Mouse (Mus musculus) limb, embryonic 12.5 days (tissue): ENCODE results near the gene D8Ertd738e. TPM values are rescaled to one million over a fixed set of nuclear protein-coding genes. Genes with fewer than 3 reads are reported as not detected.

Experiments used
- ATAC-seq: fragments of 200-750 bp; cut with Nextera tagmentation; 2 replicates; pipeline ENCODE4 v1.8.0; 2017; ENCODE audit warnings: low read depth, moderate TSS enrichment; ENCODE audit not compliant: insufficient number of reproducible peaks, insufficient read depth, low FRiP score, low TSS enrichment
- H3K27ac ChIP-seq: fragments of 300-500 bp; sonication (generic); 2 replicates; pipeline ENCODE4 v1.5.1; 2016; ENCODE audit warnings: mild to moderate bottlenecking, moderate library complexity
- H3K27me3 ChIP-seq: fragments of 300-500 bp; sonication (generic); 2 replicates; pipeline ENCODE4 v1.6.1; 2016; ENCODE audit warnings: mild to moderate bottlenecking, moderate library complexity
- H3K36me3 ChIP-seq: fragments of 300-500 bp; sonication (generic); 2 replicates; pipeline ENCODE4 v1.6.1; 2016; ENCODE audit warnings: mild to moderate bottlenecking, moderate library complexity
- H3K4me1 ChIP-seq: fragments of 300-500 bp; sonication (generic); replicated peaks from 2 replicates; pipeline ENCODE4 v1.6.1; 2016
- H3K4me2 ChIP-seq: fragments of 300-500 bp; sonication (generic); 2 replicates; pipeline ENCODE4 v1.6.1; 2016; ENCODE audit warnings: mild to moderate bottlenecking, moderate library complexity
- H3K4me3 ChIP-seq: fragments of 300-500 bp; sonication (generic); replicated peaks from 2 replicates; pipeline ENCODE4 v1.5.1; 2016; ENCODE audit warnings: mild to moderate bottlenecking
- H3K9ac ChIP-seq: fragments of 300-500 bp; sonication (generic); replicated peaks from 2 replicates; pipeline ENCODE4 v1.6.1; 2016; ENCODE audit warnings: mild to moderate bottlenecking, moderate library complexity
- H3K9me3 ChIP-seq: fragments of 300-500 bp; sonication (generic); 2 replicates; pipeline ENCODE4 v1.6.1; 2016; ENCODE audit warnings: mild to moderate bottlenecking, moderate library complexity
- WGBS: fragments of 180-500 bp; shearing (Covaris S2); methylation state at CpG from one replicate; pipeline ENCODE4 v1.1.7; 2016; 5-methylcytosine and 5-hydroxymethylcytosine counted together
- microRNA counts: library from miRNA; unstranded; fragments of <30 nt; microRNA quantifications from one replicate; lab custom pipeline; 2017
- microRNA-seq: library from miRNA; unstranded; fragments of <30 nt; microRNA quantifications from one replicate; pipeline ENCODE4, GENCODE M21; 2017
- polyA plus RNA-seq: library from polyadenylated mRNA; unstranded; fragments of >200 nt; fragmentation: Nextera tagmentation; extraction: Ambion mirVana; gene quantifications from 2 replicates; pipeline ENCODE4 v1.2.1, GENCODE M21; 2016

Gene D8Ertd738e
- polyA plus RNA-seq, 1 experiment from 2014 or later = 338 TPM

DNA sequence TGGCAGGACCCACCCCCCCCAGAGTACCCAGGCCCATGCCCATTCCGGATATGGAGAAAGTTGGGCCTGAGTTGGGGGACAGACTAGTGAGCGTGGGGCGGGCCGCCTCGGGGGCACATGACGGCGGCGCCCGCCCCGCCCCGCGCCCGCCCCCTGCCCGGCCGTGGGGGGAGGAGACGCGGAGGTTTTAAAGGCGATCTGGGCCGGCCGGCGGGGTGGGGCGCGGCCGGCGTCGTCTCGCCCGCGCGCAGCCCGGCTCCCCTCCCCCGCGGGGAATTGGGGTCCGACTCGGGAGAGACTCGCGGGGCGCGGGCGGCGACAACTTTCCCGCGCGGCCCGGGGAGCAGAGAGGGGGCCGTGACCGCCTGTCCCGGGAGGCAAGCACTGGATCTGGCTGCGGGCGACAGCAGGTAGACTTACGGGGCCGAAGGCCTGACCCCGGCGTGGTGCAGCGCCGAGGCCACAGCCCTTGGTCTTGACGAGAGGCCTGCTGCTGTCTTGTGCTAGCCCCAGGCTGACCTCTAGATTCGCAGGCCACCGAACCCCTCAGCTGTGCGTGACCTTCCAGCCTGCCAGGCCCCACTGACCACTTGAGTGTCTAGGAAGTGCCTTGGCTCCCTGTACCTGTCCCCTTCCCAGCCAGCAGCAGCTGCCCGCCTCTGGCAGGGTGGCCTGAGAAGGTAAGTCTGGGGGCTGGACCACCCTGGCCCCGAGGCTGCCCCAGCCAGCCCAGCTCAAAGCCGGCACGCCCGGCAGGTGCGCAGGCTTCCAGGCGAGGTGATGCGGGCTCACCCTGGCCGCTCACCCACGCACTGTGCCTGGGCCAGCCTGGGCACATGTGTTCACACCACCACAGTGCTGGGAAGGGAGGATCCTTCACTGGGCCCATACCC is 48.6 kb downstream of the D8Ertd738e start:
- Histone ChIP-seq H3K36me3 (peaks cover 14% of the 10 kb centered on the region), H3K4me3 (peak overlapping the region; percentile 63), H3K4me2 (peak overlapping the region; percentile 97), H3K4me1 (peaks cover 61% of the 10 kb centered on the region), H3K27ac (peak overlapping the region; percentile 99), H3K9ac (peak overlapping the region; percentile 81), H3K9me3 (no peaks in the 10 kb centered on the region), H3K27me3 (no peaks in the 10 kb centered on the region)
- WGBS = 3% methylated on average over 60 of the region's 70 CpGs
- ATAC-seq = peak; percentile 7; the same call in 1 of the 2 replicates

DNA sequence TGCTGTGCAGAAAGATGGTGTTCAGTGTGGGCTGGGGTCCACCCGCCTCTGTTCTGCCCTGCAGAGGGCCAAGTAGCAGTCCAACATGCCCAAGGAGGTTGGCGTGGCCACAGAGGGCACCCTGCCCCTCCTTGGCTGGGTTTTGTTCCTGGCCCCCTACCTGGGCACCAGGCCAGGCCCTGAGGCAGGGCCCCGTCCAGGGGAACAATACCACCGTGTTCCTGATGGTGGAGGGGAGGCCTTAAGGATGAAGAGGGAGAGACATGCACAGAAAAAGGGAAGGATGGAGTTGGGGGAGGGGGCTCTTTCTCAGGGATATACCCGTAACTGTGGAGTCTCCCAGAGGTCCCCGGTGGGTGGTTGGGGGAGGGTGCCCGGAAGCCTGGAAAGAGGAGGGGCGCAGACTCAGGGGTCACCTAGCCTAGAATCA is 49.4 kb downstream of the D8Ertd738e start:
- H3K36me3 ChIP-seq = peaks cover 6% of the 10 kb centered on the region
- ATAC-seq = no peak
- H3K27ac ChIP-seq = peak overlapping the region; percentile 99
- H3K4me2 ChIP-seq = peak overlapping the region; percentile 97
- H3K27me3 ChIP-seq = no peaks in the 10 kb centered on the region
- peak overlapping the region; percentile 81 for H3K9ac ChIP-seq
- WGBS = 23% methylated on average over 8 of the region's 8 CpGs
- H3K4me3 ChIP-seq = peak overlapping the region; percentile 63
- no peaks in the 10 kb centered on the region for H3K9me3 ChIP-seq
- H3K4me1 ChIP-seq = peaks cover 61% of the 10 kb centered on the region

DNA sequence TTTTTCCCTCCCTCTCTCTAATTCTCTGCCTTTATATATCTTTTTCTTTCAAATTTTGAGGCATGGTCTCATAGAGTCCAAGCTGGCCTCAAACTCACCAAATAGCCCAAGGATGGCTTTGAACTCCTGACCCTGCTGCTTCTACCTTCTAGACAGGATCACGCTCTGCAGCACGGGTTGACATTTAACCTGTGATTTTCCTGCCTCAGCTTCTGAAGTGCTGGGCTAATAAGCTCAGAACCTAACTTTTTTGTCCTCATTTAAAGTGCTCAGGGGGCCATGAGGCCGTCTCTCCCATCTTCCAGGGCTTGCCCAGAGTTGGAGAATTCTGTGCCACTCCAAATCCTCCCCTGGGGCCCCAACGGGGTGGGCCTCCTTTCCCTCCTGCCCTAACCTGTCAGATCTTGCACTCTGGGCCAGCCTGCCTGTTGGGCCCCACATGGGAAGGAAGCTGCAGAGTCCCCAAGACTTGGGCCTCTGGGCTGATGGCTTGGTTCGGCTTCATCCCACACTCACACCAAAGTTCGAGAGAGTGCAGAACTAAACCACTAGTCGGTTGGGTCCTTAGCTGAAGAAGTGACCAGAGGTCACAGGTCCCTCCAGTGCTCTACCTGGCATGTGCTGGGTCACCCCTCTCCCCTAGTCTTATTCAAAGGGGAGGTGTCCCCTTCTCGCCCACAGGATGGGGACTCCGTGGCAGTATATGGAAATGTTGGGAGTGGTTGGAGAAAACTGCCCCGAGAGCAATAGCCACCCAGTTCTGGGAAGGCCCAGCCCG is 50.0 kb downstream of the D8Ertd738e start:
- Histone ChIP-seq H3K27ac (peak overlapping the region; percentile 99), H3K4me3 (peak overlapping the region; percentile 63), H3K27me3 (no peaks in the 10 kb centered on the region), H3K9me3 (no peaks in the 10 kb centered on the region), H3K36me3 (peaks cover under 1% of the 10 kb centered on the region; the same call in 1 of the 2 replicates), H3K4me1 (peaks cover 61% of the 10 kb centered on the region), H3K9ac (peak overlapping the region; percentile 81; the same call in 1 of the 2 replicates), H3K4me2 (peak overlapping the region; percentile 97)
- 41% methylated on average over 11 of the region's 11 CpGs for WGBS
- ATAC-seq = no peak

DNA sequence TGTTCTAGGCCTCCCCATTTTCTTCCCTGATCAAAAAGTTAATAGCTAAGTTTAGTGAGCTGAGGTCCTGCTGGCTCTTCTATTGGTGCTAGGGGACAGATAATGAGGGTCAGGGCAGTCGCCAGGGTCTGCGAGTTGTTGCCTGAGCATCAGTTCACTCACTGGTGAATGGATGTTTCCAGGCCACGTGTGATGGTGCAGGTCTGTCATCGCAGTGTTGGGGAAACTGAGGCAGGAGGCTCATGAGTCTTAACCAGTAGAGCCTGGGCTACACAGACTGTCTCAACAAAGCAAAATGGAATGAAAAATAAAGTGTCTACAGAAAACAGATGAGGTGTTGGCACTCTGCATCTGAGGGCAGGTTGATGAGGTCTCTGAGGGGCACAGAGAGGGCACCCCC is 50.6 kb downstream of the D8Ertd738e start:
- Histone ChIP-seq H3K4me1 (peaks cover 57% of the 10 kb centered on the region), H3K27me3 (no peaks in the 10 kb centered on the region), H3K9ac (peak overlapping the region; percentile 74; the same call in 1 of the 2 replicates), H3K9me3 (no peaks in the 10 kb centered on the region), H3K4me2 (peak overlapping the region; percentile 97), H3K36me3 (no peaks in the 10 kb centered on the region), H3K4me3 (peak overlapping the region; percentile 54; the same call in 1 of the 2 replicates), H3K27ac (peak overlapping the region; percentile 99)
- ATAC-seq = no peak
- WGBS = 22% methylated on average over 4 of the region's 4 CpGs

DNA sequence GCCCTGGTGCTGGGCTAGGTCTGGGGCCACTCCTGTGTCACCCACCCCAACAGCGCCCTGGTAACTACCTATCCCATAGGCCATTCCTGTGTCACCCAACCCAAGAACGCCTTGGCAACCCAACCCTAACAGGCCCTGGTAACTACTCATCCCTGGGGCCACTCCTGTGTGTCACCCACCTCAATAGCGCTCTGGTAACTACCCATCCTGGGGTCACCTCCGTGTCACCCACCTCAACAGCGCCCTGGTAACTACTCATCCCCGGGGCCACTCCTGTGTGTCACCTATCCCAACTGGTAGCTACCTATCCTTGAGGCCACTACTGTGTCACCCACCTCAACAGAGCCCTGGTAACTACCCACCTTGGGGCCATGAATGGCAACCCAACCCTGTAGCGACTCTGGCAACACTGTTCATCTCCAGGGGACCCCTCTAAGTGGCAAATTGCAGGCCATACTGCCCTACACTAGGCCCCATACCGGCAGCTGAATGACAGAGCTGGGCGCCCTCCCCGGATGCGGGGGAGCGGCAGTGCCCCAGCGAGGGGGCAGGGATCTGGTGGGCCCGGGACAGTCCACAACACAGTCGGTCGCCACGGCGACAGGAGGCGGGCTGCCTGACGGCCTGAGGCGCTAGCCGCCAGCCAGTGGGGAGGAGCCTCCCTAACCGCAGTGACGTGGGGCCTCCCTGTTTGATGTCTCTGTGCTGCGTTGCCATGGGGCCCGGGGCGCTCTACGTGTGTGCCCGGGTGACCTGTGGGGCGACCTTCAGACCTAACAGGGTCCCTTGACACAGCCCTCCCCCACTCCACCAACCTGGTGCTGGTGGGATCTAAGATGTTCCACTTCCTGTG is 51.4 kb downstream of the D8Ertd738e start:
- no peaks in the 10 kb centered on the region for H3K36me3 ChIP-seq
- no peaks in the 10 kb centered on the region for H3K9me3 ChIP-seq
- no peaks in the 10 kb centered on the region for H3K27me3 ChIP-seq
- H3K9ac ChIP-seq = peak overlapping the region; percentile 74
- peak; percentile 66 for ATAC-seq
- WGBS = 2% methylated on average over 30 of the region's 30 CpGs
- H3K4me2 ChIP-seq = peak overlapping the region; percentile 71
- peaks cover 56% of the 10 kb centered on the region for H3K4me1 ChIP-seq
- H3K4me3 ChIP-seq = peak overlapping the region; percentile 54
- H3K27ac ChIP-seq = peak overlapping the region; percentile 99

DNA sequence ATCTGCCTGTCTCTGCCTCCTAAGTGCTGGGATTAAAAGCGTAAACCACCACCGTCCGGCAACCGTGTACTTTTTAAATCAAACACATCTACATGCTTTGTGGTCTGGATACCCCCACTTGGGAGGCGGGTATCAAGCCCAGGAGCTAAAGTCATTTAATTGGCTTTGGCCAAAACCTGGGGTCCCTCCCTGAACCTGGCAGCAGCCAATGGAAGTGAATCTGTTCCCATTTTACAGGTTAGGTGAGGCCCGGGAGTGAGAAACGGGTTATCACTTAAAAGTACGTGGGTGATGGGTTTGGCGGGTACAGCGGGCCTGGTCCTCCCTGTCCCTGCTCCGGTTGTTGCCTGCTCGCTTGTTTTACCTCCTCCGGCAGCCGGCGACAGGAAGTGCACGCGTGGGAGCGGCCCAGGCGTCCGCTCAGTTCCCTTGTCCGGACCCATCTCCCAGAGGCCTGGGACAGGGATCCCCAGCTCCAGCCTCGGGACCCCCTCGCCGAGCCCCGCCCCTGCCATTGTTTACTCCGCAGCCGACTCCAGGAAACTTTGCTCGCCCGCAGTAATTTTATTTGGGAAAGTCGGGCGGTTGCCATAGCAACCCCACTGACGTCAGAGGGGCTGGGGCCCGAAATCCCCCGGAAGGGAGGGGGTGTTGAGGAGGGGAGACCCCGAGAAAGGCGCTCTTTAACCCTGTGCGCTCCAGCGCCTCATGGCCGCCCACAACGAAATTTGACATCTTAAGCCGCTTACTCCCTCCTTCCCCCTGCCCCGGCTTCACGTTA is 52.2 kb downstream of the D8Ertd738e start:
- H3K4me3 ChIP-seq = peak overlapping the region; percentile 54
- peak overlapping the region; percentile 71 for H3K4me2 ChIP-seq
- ATAC-seq = peak; percentile 33
- H3K9me3 ChIP-seq = no peaks in the 10 kb centered on the region
- no peaks in the 10 kb centered on the region for H3K36me3 ChIP-seq
- peaks cover 56% of the 10 kb centered on the region for H3K4me1 ChIP-seq
- H3K9ac ChIP-seq = peak overlapping the region; percentile 74
- WGBS = 1% methylated on average over 43 of the region's 43 CpGs
- peak overlapping the region; percentile 99 for H3K27ac ChIP-seq
- no peaks in the 10 kb centered on the region for H3K27me3 ChIP-seq

MicroRNA genes within 50 kb of the gene (microRNA counts, 519-probe panel; counts per million panel counts)
- microRNA mmu-miR-23a (lab: Ali Mortazavi, UCI) (6,773 counts per million, percentile 82 among the panel's probes with 10 or more counts), microRNA mmu-miR-27a (lab: Ali Mortazavi, UCI) (7,993 counts per million, percentile 89 among the panel's probes with 10 or more counts)

Small RNAs within 50 kb of the gene (microRNA-seq; reads per million reads assigned to microRNA genes)
- gene Mir23a (11,831 reads per million, percentile 96 among the genes with 10 or more reads in this experiment), gene Mir24-2 (not detected), gene Mir27a (248 reads per million, percentile 62 among the genes with 10 or more reads in this experiment), gene Mir3074-2 (not detected)

Other genes starting within 250 kb of the D8Ertd738e start
- 0.73 and 1.6 TPM in 2 replicates for gene 1700067K01Rik, start 248.2 kb downstream of the D8Ertd738e start, polyA plus RNA-seq
- gene 2210011C24Rik, start 237.5 kb downstream of the D8Ertd738e start, polyA plus RNA-seq = 0.64 TPM in 1 of 2 replicates, not detected in the other
- 4.7 and 6.7 TPM in 2 replicates for gene Palm3, start 228.2 kb downstream of the D8Ertd738e start, polyA plus RNA-seq
- 0.61 and 0.68 TPM in 2 replicates for gene Il27ra, start 207.1 kb downstream of the D8Ertd738e start, polyA plus RNA-seq
- gene Rln3, start 204.7 kb downstream of the D8Ertd738e start, polyA plus RNA-seq = not detected in 2 replicates
- gene Gm10643, start 184.6 kb downstream of the D8Ertd738e start, polyA plus RNA-seq = 1.5 and 1.9 TPM in 2 replicates
- gene Rfx1, start 182.9 kb downstream of the D8Ertd738e start, polyA plus RNA-seq = 10.1 and 11.1 TPM in 2 replicates
- gene Dcaf15, start 145.0 kb downstream of the D8Ertd738e start, polyA plus RNA-seq = 16.3 and 17.0 TPM in 2 replicates
- 0.83 and 1.1 TPM in 2 replicates for gene Podnl1, start 123.7 kb downstream of the D8Ertd738e start, polyA plus RNA-seq
- 26.2 and 28.7 TPM in 2 replicates for gene Cc2d1a, start 101.8 kb downstream of the D8Ertd738e start, polyA plus RNA-seq
- 1.6 TPM in 2 replicates for gene 4930432K21Rik, start 101.7 kb downstream of the D8Ertd738e start, polyA plus RNA-seq
- gene Nanos3, start 64.5 kb downstream of the D8Ertd738e start, polyA plus RNA-seq = 3.3 and 5.5 TPM in 2 replicates
- gene Zswim4, start 12.7 kb downstream of the D8Ertd738e start, polyA plus RNA-seq = 33.1 and 34.3 TPM in 2 replicates
- 78.4 and 80.1 TPM in 2 replicates for gene Mri1, start 7.6 kb upstream of the D8Ertd738e start, polyA plus RNA-seq
- 19.0 and 20.3 TPM in 2 replicates for gene Ccdc130, start 20.7 kb upstream of the D8Ertd738e start, polyA plus RNA-seq
- gene Cacna1a, start 138.7 kb upstream of the D8Ertd738e start, polyA plus RNA-seq = 8.0 and 11.9 TPM in 2 replicates